Mouse (Mus musculus) left cerebral cortex, postnatal 14 days (tissue): ENCODE results near the gene Ypel1. TPM values are rescaled to one million over a fixed set of nuclear protein-coding genes. Genes with fewer than 3 reads are reported as not detected.

Source experiments
- DNase-seq, 2 experiments: peaks; one replicate each; pipeline ENCODE4 v3.0.0; 2021 to 2022; ENCODE audit warnings: low spot score in 2 of 2, mixed read lengths in 1 of 2
- intact Hi-C: fragments of 180-260 bp; cut with DNase I; formaldehyde crosslinking; loops from one replicate; pipeline ENCODE4 v1.15.1; 2025
- total RNA-seq, 2 experiments: library from RNA; stranded (reverse); gene quantifications; 2 replicates each; pipeline ENCODE4 v1.2.3; 2021

Gene Ypel1
- total RNA-seq, 2 experiments from 2014 or later, result 61.7 to 62.2 TPM

- no peak for DNase-seq
- intact Hi-C loops, result no loop called here
These were observed 12.8 kb downstream of the Ypel1 start for GRCm38 (mm10) chr16:17082121-17082792.

- intact Hi-C loops, result no loop called here
These were observed 16.1 kb downstream of the Ypel1 start for GRCm38 (mm10) chr16:17085636-17086035.

GRCm38 (mm10) chr16:17086241-17086640, 16.7 kb downstream of the Ypel1 start:
- intact Hi-C loops, result no loop called here
- DNase-seq, result no peak

More at GRCm38 (mm10) chr16:17085636-17086035, 16.1 kb downstream of the Ypel1 start:
- DNase-seq, result no peak

DNA sequence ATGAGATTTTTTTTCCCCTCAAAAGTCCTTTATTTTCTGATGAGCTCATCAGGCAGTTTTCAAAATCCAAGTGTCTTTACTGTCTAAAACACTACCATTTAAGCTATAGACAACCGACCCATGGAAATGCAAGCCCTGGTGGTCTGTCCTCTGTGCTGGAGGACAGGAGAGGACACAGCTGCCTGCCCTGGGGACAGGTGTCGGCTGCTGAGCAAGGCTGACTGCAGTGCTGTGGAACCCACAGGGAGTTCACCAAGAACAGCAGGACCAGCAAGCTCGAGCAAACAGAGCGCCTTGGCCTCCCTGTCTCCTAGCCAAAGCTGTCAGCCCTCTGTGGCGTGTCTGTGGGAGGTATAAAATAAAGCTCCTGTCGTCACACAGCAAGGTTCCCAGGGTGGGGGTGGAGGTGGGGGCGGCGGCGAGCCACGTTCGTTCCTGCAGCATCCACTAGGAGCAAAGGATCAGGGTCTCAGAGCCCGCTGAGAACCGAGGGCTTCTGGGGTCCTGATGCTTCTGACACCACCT, 17.2 kb downstream of the Ypel1 start:
- intact Hi-C loops, result no loop called here
- DNase-seq, result peak in 1 of 2 experiments; percentile 55

GRCm38 (mm10) chr16:17088346-17088745, 18.9 kb downstream of the Ypel1 start:
- intact Hi-C loops, result no loop called here
- no peak for DNase-seq

- intact Hi-C loops, result no loop called here
- DNase-seq, result no peak
These were observed 27.4 kb downstream of the Ypel1 start for GRCm38 (mm10) chr16:17096938-17097337.

- DNase-seq, result no peak
- intact Hi-C loops, result no loop called here
These were observed 33.2 kb downstream of the Ypel1 start for GRCm38 (mm10) chr16:17102630-17103220.

GRCm38 (mm10) chr16:17104600-17104999, 35.1 kb downstream of the Ypel1 start:
- intact Hi-C loops, result no loop called here
- no peak for DNase-seq

DNA sequence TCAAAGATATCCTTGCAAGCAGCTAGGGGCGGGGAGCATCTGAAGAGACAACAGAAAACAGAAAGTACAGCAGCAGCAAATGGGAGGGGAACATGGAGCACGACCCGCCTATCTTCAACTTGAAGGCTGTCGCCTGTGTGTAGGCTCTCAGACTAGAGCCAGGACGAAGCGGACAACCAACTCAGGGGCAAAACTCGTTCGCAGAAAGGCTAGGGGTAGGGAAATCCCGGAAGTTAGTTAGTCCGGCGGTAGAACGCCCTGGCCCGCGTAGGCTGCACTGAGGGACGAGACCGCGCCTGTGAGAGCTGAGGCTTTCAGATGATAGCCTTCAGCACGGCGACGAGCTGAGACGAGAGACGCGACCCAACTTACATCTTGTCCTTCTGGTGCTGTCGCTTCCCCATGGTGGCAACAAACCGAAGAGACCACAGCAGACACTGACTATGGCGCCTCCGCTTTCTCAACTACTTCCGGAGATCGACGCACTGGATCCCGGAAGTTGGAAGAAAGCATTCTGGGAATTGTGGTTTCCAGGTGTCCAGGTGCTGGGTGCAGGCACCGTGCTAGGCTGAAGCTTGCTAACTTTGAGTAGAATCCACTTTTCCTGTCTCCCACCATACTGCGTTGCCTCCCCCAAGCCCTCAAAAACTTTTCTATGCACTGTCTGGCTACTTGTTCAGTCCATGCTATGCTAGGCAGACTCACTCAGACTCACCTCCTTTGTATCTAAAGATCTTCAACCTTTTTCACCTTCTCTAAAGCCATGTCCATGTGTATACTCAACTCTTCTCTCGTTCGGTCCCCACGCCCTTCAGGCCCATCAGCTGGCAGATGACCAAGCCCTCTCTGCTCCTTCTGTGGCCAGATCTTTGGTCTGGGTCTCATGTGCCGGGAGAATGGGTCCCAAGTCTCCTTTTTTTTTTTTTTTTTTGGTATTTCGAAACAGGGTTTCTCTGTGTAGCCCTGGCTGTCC, 41.6 kb downstream of the Ypel1 start, which contains the start of gene Ppil2:
Gene Ppil2, minus strand, starts transcription at position 487 of the 973 bp plus-strand sequence.
- peak; percentile 62 to 75 for DNase-seq
- intact Hi-C loops, result no loop called here

- intact Hi-C loops, result no loop called here
- no peak for DNase-seq
These were observed 47.9 kb downstream of the Ypel1 start for GRCm38 (mm10) chr16:17117309-17117799.

DNA sequence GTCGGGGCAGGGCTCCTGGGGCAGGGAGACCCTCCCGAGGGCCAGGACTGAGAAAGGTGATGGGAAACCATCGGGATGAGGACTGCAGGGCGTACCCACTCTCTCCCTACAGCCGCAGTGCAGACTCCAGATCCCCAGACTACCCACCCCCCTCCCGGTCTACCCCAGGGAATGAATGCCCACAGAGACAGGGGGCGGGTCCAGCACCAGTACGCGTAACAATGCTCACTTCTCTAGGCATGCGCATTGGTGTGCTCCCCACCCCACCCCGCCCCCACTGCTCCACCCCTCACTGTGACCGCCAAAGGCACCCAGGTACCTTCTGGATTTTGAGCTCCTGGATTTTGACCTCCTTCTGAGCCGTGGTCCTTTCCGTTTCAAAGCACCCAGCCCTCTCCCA, 52.1 kb downstream of the Ypel1 start:
- intact Hi-C loops, result no loop called here

GRCm38 (mm10) chr16:17124119-17124870, 54.8 kb downstream of the Ypel1 start:
- no peak for DNase-seq
- intact Hi-C loops, result no loop called here

More for the DNA sequence above, 52.1 kb downstream of the Ypel1 start:
- no peak for DNase-seq

DNA sequence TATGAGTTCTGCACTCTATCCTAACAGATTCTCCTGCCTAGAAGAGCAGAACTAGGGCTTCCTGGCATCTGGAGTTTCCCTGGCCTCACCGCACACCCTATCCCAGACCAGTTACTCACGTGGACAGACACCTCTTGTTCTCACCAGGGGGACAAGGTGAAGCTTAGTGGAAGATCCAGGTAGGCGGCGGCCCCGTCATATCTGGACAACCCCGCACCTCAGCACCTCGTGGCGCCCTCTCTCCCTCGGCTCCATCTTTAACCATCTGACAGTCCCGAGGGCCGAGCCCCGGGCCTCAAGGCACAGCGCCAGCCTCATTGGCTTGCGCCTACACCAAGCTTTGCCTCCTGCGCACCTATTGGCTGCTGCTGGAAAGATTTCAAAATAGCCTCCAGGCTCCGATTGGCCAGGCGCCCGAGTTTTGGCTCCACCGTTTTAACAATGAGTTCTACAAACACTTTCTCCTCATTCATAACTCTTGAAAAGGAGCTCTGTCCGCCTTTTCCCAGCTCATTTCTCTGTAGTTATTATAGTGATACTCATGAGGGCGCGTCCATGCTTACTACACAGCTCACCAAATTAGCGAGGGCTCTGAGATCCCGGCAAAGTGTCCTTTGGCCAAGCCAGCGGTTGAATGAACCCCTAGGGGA, 55.5 kb downstream of the Ypel1 start, which contains the start of gene 2610318N02Rik:
Gene 2610318N02Rik, minus strand, starts transcription at position 297 of the 650 bp plus-strand sequence.
- DNase-seq, result peak; percentile 72 to 84
- intact Hi-C loops, result no loop called here

DNA sequence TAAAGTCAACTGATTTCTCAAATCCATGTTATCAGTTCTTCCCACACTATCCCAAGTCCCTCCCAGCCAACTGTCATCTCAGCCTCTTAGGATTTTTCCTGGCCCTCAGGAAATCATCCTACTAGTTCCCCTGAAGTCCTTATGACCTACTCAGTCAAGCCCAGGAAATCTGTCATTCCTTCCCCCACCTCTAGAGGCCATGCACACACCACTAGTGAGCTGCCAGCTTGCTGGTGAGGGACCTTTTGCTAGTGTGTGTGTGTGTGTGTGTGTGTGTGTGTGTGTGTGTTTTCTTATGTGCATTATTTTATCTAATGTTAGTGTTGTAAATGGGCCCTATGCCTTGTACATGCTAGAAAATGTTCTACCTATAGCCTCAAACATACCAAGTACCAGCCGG, 57.8 kb downstream of the Ypel1 start:
- DNase-seq, result peak; percentile 56 to 65
- intact Hi-C loops, result loop anchor here (2.0 kb wide), 1 partner anchor 82 kb away; the partner anchor contains the start of gene Rimbp3

DNA sequence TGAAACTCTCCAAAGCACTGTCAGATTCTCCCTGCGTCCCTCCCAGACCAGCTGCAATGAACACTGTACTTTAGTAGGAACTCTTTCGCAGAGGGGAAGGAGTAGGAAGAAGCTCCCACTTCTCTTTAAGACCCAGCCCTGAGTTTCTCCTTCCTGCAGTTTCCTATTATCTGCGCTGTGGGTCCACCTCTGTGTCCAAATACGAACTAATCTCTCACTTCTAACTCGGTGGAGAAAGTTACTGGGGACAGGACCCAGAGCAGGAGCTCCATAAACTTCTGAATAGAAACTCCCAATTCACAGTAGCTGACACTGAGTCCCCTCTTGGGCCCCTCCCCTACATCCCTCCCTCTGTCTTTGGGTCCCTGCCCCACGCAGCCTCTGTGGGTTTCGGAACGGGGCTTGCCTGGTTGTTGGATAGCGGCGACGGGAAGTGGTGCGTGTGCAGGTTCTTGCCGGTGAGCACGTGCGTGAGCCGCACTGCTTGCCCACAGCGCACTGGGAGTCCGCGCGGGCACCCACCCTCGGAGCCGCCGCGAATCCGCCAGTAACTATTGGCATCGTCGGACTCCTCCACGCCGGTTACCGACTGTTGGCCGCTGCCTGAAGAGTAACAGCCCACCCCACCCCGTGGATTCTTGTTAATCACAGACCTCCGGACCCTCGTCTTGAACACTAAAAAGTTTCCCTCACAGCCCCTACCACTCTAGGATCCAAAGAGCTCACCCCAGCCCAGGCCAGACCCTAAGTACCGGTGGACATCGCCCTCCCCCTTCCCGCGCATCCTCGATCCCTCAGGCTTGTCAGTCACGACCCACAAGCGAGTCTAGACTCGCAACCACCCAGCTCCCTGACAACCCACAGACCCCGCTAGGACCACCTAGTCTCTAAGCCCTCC, 61.9 kb downstream of the Ypel1 start:
- no peak for DNase-seq
- intact Hi-C loops, result loop anchor here (5.0 kb wide), 1 partner anchor 146 kb away; the partner anchor contains the start of gene Tmem191c

- intact Hi-C loops, result loop anchor here (5.0 kb wide), 1 partner anchor 145 kb away; the partner anchor contains the start of gene Tmem191c
- DNase-seq, result peak; percentile 98
These were observed 62.8 kb downstream of the Ypel1 start, which contains the start of gene Sdf2l1 for GRCm38 (mm10) chr16:17132089-17132905. Sdf2l1 (minus strand) TSS chr16:17132383.
